Mouse (Mus musculus) lung, postnatal 4 days (tissue): Measurements from ENCODE around the gene Copb1.

Experiments used
- DNase-seq, 2 experiments: peaks; one replicate each; pipeline ENCODE4 v3.0.0; 2021

Copb1 gene

DNA sequence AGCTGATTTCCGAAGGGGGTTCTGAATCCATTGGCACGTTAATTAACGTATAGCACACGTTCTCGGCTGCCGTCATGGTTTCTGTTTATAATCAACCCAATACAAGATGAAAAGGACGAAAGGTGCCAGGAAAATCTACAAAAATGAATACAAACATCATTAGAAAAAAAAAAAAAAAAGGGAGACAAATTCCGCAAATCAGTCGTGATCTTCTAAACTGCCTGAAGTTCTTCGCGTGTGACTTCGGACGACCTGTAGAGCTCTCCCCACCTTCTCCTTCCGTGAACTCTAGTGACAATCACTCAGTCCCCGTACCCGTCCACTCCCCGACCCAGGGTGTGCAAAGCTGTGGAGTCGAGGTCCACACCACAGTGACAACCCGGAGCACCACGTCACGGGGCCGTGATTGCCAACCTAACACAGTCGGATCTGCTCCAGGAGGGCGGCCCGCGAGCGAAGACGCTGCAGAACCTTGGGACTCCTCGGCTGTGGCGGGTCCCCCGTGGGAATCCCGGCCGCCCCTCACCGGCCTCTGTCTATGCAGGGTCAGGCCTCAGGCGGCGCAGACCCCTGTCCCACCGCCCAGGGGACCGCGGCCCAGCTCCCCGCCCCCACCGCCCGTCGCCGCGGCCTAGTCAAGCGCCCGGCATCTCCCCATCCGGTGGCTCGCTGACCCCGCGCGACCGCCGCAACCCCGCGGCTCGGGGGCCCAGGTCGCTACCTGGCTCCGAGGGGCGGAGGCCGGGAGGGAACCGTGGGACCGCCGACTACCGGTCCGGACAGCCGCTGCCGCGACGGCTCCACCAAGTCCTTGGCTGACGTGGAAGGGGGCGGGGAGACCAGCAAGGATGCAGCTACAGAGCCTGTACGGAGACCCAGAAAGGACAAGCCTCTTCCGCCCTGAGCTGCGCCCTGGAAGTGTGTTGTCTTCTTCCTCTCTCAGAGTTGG, at the start of gene Copb1:
TSS of gene Copb1 (minus strand) at position 827 of the 949 bp plus-strand sequence.
- DNase-seq = peak; percentile 93 to 94

- DNase-seq = peak in 1 of 2 experiments; percentile 17
Observed at GRCm38 (mm10) chr7:114301293-114301782, 46.8 kb upstream of the Copb1 start.

- no peak for DNase-seq
Observed at GRCm38 (mm10) chr7:114300782-114301181, 46.3 kb upstream of the Copb1 start.

DNA sequence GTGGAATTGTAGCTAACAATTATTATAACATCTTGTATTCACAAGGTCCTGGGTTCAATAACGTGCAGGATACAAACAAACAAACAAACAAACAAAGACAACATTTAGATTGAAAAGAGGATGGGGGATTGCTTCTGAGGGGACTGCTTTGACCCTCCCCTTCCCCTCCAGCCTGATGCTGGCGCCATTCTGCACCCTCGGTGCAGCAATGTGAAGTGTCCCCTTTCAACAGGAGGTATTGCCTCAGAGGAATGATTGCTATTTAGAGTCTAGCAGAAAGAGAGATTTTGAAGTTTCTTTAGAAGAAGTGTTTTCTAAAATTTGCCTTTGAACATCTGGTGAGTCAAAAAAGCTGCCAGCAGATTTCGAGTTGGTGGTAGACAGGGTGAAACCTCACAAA, 44.7 kb upstream of the Copb1 start:
- DNase-seq = no peak

DNA sequence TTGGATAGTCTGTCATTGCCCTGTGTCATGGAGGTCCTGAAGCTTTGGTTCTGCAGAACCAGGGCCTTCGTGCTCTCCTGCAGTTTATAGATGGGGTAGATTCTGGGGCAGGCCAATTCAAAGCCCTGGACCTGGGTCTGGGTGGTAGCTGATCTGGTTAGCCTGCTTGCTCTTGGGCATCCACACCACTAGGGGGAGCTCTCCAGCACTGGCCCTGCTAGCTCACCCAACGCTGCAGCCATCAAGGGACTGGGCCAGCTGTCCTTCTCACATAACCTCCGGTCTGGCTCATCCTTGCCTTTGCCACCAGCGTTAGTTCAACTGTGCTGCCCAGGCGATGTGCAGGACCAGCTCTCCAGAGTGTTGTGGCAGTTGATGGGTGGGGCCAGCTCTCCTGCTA, 40.2 kb upstream of the Copb1 start:
- DNase-seq = no peak

DNA sequence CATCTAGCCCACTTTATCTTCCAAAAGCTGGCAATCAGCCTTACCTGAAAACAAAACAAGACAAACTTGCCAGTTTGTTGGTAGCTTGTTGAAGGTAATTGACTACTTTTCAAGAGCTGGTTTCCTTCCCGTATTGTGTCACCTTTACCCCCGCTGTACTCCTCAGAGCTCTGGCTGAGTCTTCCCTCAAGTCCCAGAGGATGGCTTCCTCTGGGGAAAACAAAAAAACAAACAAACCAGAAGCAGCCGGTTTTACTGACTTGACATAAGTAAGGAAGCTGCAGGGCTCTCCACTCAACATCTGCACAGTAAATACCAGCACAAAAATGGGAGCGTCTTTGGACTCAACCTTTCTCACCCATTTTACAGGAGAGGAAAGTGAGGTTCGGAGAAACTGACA, 39.4 kb upstream of the Copb1 start:
- DNase-seq = no peak

DNA sequence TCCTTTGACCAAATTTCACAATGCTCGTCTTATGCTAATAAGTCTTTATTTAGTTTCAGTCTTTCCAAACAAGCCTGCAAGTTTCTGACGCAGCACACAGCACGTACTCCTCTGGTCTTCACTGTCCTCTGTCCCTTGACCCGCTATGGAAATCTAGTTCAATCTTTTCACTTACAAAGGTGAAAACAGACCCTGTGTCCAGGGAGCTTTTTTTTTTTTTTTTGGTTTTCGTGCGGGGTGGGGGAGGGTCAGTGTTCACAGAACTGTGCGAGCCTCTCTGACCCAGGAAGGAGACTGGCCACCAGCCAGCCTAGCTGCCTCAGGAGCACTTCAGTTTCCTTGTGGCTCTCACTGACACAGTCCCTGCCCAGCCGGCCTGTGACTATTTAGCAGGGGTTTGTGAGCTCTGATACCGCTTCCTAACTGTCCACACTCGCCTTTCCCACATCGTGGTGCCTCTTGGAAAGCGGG, 38.0 kb upstream of the Copb1 start:
- peak; percentile 85 to 91 for DNase-seq

DNA sequence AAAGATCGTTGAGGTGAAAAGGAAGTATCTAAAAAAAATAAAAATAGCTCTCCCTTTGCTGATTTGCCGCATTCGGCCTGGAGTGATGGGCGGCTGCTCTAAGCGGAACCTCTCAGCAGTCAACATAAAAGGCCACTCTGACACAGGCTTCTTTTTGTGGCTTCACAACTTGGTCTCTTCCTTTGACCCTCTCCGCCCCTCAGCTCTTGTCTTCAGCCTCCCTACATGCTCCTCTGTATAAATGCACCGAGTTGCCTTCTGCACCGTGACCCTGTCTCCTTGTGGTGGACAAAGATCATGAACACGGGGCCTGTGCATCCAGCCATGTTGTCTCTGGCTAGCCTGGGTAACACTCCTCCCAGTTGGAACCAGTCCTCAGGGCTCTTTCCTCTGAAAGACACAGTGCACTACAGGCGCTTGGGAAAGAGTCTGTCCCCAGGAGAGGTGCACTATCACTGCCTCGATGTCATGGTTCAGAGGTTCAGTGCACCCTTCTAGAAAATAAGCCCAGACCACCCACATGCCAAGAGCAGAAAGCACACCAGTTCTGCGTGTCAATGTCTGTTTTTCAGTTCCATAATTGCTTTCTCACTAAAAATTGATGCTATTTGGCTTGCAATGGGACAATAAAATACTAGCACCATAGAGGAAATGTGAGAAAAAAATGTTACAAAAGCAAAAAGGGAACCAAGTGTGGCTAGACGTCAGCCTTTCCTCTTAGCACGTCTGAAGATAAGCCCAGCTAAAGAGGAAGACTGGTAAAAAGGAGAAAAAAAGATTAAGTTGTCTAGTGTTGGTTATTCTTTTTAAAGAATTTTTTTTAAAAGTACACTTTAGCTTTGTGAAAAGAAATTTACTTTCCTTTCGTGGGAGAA, 37.2 kb upstream of the Copb1 start:
- DNase-seq = peak in 1 of 2 experiments; percentile 41

DNA sequence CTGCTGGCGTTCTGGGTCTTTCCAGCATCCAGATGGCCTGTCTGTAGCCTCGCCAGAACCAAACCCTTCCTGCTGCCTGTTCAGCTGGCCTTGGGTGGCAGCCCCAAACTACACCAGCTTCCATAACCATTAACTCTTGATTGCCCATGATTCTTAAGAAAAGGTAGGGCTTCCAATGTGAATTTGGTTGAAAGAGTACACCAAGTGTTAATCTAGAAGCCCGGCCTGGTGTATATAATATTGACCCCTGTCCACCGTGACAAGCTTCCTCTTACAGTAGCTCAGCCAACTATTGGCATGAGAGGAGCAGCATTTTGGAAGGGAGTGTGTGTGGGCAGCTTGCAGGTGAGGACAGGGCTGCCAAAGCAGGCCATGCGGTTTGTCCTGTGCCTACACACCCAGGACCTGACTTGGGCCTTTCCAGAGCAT, 35.6 kb upstream of the Copb1 start:
- DNase-seq = no peak

DNA sequence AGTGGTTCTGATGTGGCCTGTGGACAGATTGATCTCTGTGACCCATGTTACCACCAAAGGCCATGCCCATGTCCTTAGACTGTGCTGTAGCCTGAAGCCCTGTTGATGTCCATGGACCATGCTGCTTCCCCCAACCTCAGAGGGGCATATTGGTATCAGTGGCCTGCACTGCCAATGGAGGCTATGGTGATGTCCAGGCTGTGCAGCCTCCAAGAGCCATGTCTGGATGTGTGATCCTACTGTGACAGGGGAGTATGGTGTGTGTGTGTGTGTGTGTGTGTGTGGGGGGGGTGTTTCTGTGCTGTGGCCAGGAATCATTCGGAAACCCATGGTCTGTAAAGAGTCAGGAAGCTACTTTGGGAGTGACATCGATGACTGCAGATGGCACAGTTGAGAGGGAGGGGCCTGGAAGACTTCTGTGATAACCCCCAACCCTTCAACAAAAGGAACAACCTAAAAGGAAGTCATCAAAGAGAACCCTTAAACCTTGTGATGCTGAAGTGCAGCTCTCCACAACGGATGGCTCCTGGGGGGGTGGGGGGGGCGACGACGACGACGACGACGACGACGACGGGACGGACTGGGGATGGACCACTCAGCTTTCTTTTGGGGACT, 29.9 kb upstream of the Copb1 start:
- no peak for DNase-seq

DNA sequence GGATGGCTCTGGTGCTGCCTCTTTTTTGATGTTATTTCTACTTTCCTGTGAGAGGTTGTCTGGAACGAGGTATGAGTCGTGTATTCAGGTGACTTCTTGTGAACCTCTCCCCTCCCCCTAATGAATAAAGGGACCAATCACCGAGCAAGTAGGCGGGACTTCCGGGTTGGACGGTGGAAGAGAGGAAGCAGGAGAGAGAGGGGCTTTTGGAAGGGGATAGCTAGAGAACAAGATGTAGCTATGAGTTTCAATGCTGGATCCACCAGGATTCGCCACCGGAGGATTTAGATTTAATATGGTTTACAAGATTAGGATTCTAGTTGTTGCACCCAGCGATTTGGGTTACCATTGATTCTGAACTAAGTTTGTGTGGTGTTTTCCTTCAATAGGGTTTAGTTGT, 28.5 kb upstream of the Copb1 start:
- DNase-seq = no peak

- peak in 1 of 2 experiments; percentile 64 for DNase-seq
Observed at GRCm38 (mm10) chr7:114281671-114282070, 27.2 kb upstream of the Copb1 start.

DNA sequence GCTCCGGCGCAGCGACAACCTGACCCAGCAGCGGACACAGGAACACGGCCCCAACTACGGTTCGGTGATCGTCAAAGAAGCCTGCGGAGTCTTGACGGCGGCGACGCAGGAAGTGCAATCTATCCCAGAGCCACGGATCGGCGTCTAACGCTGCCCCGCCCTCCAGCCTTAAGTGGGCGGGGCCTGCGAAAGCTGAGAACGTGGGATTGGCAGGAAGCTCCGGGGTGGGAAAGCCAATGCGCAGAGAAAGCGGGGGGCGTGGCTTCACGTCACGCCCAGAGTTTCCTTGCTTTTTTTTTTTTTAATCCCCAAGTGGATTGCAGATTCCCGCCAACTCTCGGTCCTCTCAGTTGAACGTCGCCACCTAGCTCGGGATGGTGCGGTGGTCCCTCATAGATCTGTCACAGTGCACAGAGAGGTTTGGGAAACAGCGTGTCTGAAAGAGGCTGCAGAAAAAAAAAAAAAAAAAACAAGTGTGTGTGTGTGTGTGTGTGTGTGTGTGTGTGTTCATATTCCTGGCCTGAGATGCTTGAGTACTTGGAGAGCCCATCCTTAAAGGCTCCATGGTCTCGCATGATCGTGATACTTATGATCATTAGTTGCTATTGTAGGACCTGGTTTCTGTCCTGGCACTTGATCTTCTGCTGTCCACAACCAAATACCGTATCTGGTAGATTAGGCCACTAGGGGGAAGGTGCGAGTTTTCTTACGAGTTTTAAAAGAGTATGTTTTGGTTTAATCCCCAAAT, 21.7 kb upstream of the Copb1 start, which contains the start of gene Psma1:
TSS of gene Psma1 (minus strand) at position 114 of the 748 bp plus-strand sequence.
- DNase-seq = peak; percentile 98

GRCm38 (mm10) chr7:114275372-114276004, 21.0 kb upstream of the Copb1 start:
- no peak for DNase-seq

DNA sequence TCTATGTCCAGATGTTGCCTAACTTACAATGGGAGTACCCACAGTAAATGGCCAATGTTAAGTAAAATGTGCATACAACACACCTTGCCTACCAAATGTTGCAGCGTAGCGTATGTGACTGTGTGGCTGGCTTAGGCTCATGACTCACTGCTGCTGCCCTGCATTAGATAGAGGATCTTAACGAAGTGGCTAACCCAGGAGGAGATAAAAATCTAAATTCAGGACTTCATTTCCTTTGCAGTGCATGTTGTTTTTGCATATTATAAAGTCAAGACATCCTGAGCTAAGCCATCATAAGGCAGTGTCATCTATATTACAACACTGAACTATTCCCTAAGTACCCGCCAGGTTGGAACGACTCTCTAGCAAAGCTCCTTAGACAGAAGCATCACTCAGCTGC, 13.9 kb upstream of the Copb1 start:
- no peak for DNase-seq

- DNase-seq = no peak
Observed at GRCm38 (mm10) chr7:114251684-114252083, 2.8 kb downstream of the Copb1 start.

DNA sequence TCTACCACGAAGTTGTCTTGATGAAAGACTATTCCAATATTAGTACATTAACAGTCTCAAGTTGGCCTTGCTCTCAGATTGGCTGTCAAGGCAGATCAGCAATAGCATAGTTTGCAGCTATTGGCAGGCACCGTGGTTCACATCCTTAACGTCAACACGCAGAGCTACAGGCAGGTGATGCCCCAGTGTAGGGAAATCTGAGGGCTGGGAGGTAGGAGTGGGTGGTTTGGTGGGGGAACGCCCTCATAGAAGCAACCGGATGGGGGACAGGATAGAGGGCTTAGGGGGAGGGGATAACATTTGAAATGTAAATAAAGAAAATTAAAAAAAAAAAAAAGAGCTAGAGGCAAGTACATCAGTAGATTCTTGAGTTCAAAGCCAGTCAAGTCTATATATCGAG, 20.5 kb downstream of the Copb1 start:
- no peak for DNase-seq

- no peak for DNase-seq
Observed at GRCm38 (mm10) chr7:114232982-114233381, 21.5 kb downstream of the Copb1 start.

- no peak for DNase-seq
Observed at GRCm38 (mm10) chr7:114231857-114232256, 22.7 kb downstream of the Copb1 start.

DNA sequence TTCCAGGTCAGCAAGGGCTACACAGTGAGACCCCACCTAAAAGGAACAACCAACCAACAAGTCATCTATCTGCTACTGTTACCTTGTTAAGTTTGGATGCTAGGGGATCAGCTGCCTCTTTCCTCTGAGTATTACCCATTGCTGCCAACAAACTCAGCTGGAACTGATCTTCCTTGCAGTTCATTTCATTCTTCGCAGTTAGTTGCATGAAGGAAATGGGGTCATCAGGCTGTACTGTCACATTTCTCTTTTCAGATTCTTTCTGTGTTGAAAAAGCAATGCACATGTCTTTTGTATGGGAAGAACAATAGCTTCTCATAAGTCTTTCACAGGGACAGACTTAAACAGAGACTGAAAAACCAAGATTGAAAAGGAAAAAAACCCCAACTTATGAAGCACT, 28.0 kb downstream of the Copb1 start:
- DNase-seq = peak in 1 of 2 experiments; percentile 32

GRCm38 (mm10) chr7:114220433-114220832, 34.1 kb downstream of the Copb1 start:
- no peak for DNase-seq
